Mouse (Mus musculus) myocyte (in vitro differentiated cells): ENCODE measurements around the gene Gm10272.

Experiments
- E2F4 ChIP-seq: IDR thresholded peaks from one replicate; pipeline ENCODE4 v1.6.1; 2011; ENCODE audit warnings: mild to moderate bottlenecking, control low read depth, moderate library complexity; ENCODE audit not compliant: insufficient read depth
- MAX ChIP-seq: IDR thresholded peaks from one replicate; pipeline ENCODE4 v1.6.1; 2011; ENCODE audit warnings: low read depth, mild to moderate bottlenecking, control low read depth
- MYOD1 ChIP-seq, 3 experiments: IDR thresholded peaks; one replicate each; pipeline ENCODE4 v1.6.1; 2011; ENCODE audit warnings: control low read depth in 2 of 3, low read depth in 2 of 3, mild to moderate bottlenecking in 2 of 3, moderate library complexity in 1 of 3; ENCODE audit not compliant: insufficient read length in 2 of 3, control insufficient read depth in 1 of 3
- MYOG ChIP-seq, 3 experiments: IDR thresholded peaks; one replicate each; pipeline ENCODE4 v1.6.1; 2011; ENCODE audit warnings: control low read depth in 2 of 3, low read depth in 2 of 3, mild to moderate bottlenecking in 2 of 3; ENCODE audit not compliant: insufficient read length in 2 of 3, control insufficient read depth in 1 of 3, insufficient read depth in 1 of 3
- POLR2A ChIP-seq: IDR thresholded peaks from one replicate; pipeline ENCODE4 v1.6.1; 2011; ENCODE audit warnings: low read depth, mild to moderate bottlenecking, control low read depth, moderate library complexity; ENCODE audit not compliant: insufficient read length
- POLR2AphosphoS2 ChIP-seq: IDR thresholded peaks from one replicate; pipeline ENCODE4 v1.6.1; 2011; ENCODE audit warnings: low read depth, control low read depth; ENCODE audit not compliant: insufficient read length
- SRF ChIP-seq: IDR thresholded peaks from one replicate; pipeline ENCODE4 v1.6.1; 2011; ENCODE audit warnings: low read depth; ENCODE audit not compliant: control insufficient read depth, insufficient read length
- TCF12 ChIP-seq: IDR thresholded peaks from one replicate; pipeline ENCODE4 v1.6.1; 2011; ENCODE audit warnings: mild to moderate bottlenecking, control low read depth; ENCODE audit not compliant: poor library complexity, insufficient read depth, severe bottlenecking
- TCF3 ChIP-seq: IDR thresholded peaks from one replicate; pipeline ENCODE4 v1.6.1; 2011; ENCODE audit warnings: low read depth, control low read depth; ENCODE audit not compliant: insufficient read length
- USF1 ChIP-seq: IDR thresholded peaks from one replicate; pipeline ENCODE4 v1.6.1; 2011; ENCODE audit warnings: low read depth, mild to moderate bottlenecking, control low read depth, moderate library complexity

DNA sequence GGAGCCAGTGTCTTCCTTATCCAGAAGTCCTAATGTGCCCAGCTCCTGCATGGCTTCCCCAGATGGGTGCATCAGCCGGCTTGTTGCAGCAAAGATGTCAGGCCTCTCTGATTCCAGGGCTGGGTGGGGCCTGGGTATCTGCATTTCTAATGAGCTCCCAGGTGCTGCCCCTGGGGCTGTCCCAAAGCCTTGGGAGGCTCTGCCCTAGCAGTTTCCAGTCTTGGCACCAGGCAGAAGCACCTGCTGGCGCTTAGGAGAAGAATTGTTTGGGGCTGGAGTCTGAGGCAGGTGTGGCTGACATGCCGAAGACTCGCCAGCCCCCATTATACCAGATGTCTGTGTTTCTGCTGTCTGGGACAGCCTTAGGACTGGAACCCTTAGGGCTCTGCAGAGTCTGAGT lies 35.7 kb upstream of the Gm10272 start:
- TF ChIP-seq POLR2A: no peak
- no peak for TF ChIP-seq USF1
- no peak for TF ChIP-seq POLR2AphosphoS2
- no peak for TF ChIP-seq MAX
- TF ChIP-seq E2F4: no peak
- TF ChIP-seq TCF12: no peak
- TF ChIP-seq SRF: no peak
- TF ChIP-seq MYOD1 (IDR thresholded peaks at IDR 0.05; ENCODE audit: control insufficient read depth in 1 of 3, insufficient read length in 2 of 3, low read depth in 2 of 3): no peak
- no peak for TF ChIP-seq MYOG (IDR thresholded peaks at IDR 0.05; ENCODE audit: control insufficient read depth in 1 of 3, insufficient read depth in 1 of 3, insufficient read length in 2 of 3, low read depth in 2 of 3)
- TF ChIP-seq TCF3: no peak
